Mouse (Mus musculus) ES-Bruce4 (cell line): ENCODE results near the gene Cul9.

Experiments
- CTCF ChIP-seq: IDR thresholded peaks from one replicate; pipeline ENCODE4 v1.8.1; 2011; ENCODE audit warnings: low read depth, low read length
- EP300 ChIP-seq: IDR thresholded peaks from 2 replicates; pipeline ENCODE4 v1.6.1; 2011; ENCODE audit warnings: low read depth, low read length; ENCODE audit not compliant: insufficient read depth
- POLR2A ChIP-seq: IDR thresholded peaks from one replicate; pipeline ENCODE4 v1.8.1; 2011; ENCODE audit warnings: low read length; ENCODE audit not compliant: insufficient read depth

GRCm38 (mm10) chr17:46453970-46454411 is 92.2 kb downstream of the Cul9 start:
- TF ChIP-seq CTCF: no peak
- TF ChIP-seq POLR2A: no peak
- no peak for TF ChIP-seq EP300
